Mouse (Mus musculus): ENCODE results near the gene Uqcc1. TPM values are rescaled to one million over a fixed set of nuclear protein-coding genes. Genes with fewer than 3 reads are reported as not detected.
"Not testable (repeated sequence)": the region's sequence is repeated elsewhere in the genome, so short reads cannot be mapped to it uniquely, and the experiment has no call there.

Uqcc1 gene
- polyA plus RNA-seq, 1 experiment from 2014 or later, result 79.0 TPM

DNA sequence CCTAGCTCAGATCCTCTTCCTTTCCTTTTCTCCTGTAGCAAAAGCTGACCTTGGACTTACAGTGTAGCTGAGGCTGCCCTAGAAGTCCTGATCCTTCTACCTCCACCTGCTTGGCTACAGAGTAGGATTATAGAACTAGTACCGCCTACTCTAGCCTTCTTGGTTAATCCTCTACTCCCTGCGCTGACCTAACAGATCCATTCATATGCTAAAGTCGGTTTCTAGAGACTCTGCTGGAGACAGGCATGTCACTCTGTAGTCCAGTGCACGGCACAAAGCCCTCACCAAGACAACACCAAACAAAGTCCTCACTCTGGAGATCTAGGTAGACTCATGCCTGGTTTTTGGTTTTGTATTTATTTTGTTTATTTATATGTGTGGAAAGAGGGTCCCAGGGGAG lies 16.4 kb upstream of the Uqcc1 start:
- Histone ChIP-seq H3K9ac (replicated peaks) (no peak overlapping the region), H3K4me2 (replicated peaks) (no peak overlapping the region), H3K4me1 (peaks cover 21% of the 10 kb centered on the region), H3K4me3 (no peak overlapping the region), H3K9me3 (no peaks in the 10 kb centered on the region), H3K27me3 (no peaks in the 10 kb centered on the region), H3K27ac (replicated peaks) (no peak overlapping the region), H3K36me3 (no peaks in the 10 kb centered on the region)
- no peak for ATAC-seq (replicated peaks)
- WGBS, result 5% methylated on average over 4 of the region's 4 CpGs

DNA sequence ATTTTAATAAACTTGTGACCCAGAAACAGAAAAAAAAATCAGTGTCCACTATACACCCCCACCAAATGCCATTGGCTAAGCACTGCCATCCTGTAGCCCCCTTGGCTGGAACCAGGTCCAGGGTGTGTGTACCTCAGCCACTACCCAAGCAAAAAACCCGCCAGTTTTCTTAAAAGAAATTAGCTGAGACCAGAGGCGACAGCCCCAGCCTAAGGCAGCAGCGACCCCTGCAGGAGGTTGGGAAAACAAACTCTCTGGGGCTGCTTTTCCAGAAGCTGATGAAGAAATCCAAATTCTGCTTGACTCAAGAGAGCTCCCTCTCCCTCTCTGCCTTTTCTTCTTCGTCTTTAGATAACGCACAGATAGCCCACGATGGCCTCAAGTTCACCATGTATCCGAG lies 16.0 kb upstream of the Uqcc1 start:
- no peak overlapping the region for H3K9ac ChIP-seq (replicated peaks)
- H3K27me3 ChIP-seq, result no peaks in the 10 kb centered on the region
- WGBS, result 2% methylated on average over 7 of the region's 7 CpGs
- no peaks in the 10 kb centered on the region for H3K9me3 ChIP-seq
- H3K4me1 ChIP-seq, result peaks cover 21% of the 10 kb centered on the region
- ATAC-seq (replicated peaks), result no peak
- H3K4me3 ChIP-seq, result no peak overlapping the region
- no peak overlapping the region for H3K27ac ChIP-seq (replicated peaks)
- no peaks in the 10 kb centered on the region for H3K36me3 ChIP-seq
- H3K4me2 ChIP-seq (replicated peaks), result no peak overlapping the region

DNA sequence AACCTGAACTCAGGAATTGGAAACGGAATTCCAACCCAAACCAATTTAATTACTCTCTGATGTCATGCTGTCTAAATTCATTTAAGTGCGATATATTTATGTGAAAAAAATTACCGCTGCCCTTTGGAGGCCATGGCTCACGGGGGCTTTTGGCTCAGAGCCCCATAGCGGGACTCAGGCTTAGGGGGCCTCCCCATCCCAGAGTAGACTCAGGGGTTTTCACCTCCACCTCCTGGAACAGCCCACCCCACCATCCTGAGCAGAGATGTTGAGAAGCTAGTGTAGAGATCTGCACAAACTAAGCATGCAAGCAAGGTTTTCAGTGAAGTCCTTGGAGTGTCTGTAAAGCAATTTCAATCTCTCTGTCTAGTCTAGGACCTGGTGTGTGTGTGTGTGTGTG lies 15.5 kb upstream of the Uqcc1 start:
- Histone ChIP-seq H3K36me3 (no peaks in the 10 kb centered on the region), H3K4me1 (peaks cover 21% of the 10 kb centered on the region), H3K9ac (replicated peaks) (no peak overlapping the region), H3K27me3 (no peaks in the 10 kb centered on the region), H3K9me3 (no peaks in the 10 kb centered on the region), H3K4me2 (replicated peaks) (peak overlapping the region; percentile 21; the same call in 1 of the 2 replicates), H3K27ac (replicated peaks) (no peak overlapping the region), H3K4me3 (no peak overlapping the region)
- ATAC-seq (replicated peaks), result no peak
- 38% methylated on average over 5 of the region's 5 CpGs for WGBS

DNA sequence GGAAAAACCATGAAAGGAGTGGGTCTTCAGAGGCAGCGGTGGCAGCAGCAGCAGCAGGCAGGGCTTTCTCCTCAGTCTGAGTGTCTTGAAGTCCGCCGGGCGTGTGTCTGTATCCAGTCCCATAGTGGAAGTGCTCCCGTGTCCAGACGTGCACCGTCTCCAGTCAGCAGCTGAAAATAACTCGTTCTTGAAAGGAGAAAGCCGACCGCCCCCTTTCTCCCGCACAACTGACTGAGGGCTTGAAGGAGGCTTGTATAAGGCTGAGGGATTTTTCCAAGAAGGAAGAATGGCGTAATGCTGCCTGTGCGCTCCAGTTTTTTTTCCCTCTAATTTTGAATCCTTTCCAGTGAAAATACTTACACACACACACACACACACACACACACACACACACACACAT lies 15.0 kb upstream of the Uqcc1 start, which contains the start of gene Gdf5:
TSS of gene Gdf5 (minus strand) at position 244 of the 400 bp plus-strand sequence.
- H3K27me3 ChIP-seq, result no peaks in the 10 kb centered on the region
- H3K27ac ChIP-seq (replicated peaks), result no peak within 1 kb of the TSS; the same call in 1 of the 2 replicates
- no peaks in the 10 kb centered on the region for H3K9me3 ChIP-seq
- no peak within 1 kb of the TSS for H3K9ac ChIP-seq (replicated peaks)
- H3K4me1 ChIP-seq, result peaks cover 21% of the 10 kb centered on the region
- no peaks in the 10 kb centered on the region for H3K36me3 ChIP-seq
- 0 out of 2 replicates have a peak within 1 kb of the TSS, but pooled peaks have one; percentile 4 for H3K4me3 ChIP-seq
- H3K4me2 ChIP-seq (replicated peaks), result peak within 1 kb of the TSS; percentile 21; the same call in 1 of the 2 replicates
- 19% methylated on average over 13 of the region's 13 CpGs for WGBS
- no peak for ATAC-seq (replicated peaks)

DNA sequence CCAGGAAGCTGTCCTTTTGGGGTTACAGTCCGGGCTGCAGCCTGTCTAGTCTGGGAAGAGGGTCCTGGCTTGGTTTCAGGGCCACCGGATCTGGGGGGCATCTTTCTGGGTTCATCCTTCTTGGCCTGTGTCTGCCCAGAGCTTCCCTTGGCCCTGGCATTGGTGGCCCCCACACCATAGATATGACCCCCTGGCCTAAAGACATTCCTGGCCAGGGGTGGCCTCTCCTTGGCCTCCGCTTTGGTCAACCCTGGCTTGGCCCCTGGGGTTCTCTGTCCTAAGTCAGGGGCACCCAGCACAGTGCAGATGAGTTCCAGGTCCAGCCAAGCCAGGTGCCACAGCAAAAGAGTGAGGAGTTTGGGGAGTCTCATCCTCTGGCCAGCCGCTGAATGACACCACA lies 14.6 kb upstream of the Uqcc1 start:
- Histone ChIP-seq H3K4me2 (replicated peaks) (0 out of 2 replicates have a peak overlapping the region, but pooled peaks have one; percentile 21), H3K27me3 (no peaks in the 10 kb centered on the region), H3K9me3 (no peaks in the 10 kb centered on the region), H3K27ac (replicated peaks) (no peak overlapping the region; the same call in 1 of the 2 replicates), H3K4me3 (no peak overlapping the region), H3K9ac (replicated peaks) (no peak overlapping the region), H3K36me3 (no peaks in the 10 kb centered on the region), H3K4me1 (peaks cover 21% of the 10 kb centered on the region)
- 79% methylated on average over 4 of the region's 4 CpGs for WGBS
- ATAC-seq (replicated peaks), result no peak

DNA sequence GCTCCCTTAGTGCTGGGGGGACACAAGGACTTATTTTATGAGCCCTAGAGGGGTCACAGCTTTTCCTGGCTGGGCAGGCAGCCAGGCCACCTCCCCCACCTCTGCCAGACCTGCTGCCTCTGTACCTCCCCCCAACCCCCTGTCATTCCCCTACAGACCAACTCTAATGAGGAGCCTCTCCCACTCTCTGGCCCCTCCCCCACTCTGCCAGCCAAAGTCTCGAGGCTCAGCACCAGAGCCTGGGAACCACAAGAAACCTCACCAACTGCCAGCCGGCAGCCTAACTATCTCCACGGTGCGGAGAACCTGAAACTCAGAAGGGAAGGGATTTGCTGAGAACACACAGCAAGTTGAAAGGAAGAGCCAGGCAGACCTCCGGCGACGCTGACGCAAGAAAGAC lies 13.4 kb upstream of the Uqcc1 start:
- WGBS, result 2% methylated on average over 8 of the region's 8 CpGs
- H3K4me1 ChIP-seq, result peaks cover 21% of the 10 kb centered on the region
- no peak overlapping the region for H3K9ac ChIP-seq (replicated peaks)
- no peak overlapping the region for H3K27ac ChIP-seq (replicated peaks)
- no peak overlapping the region for H3K4me3 ChIP-seq
- ATAC-seq (replicated peaks), result no peak
- H3K36me3 ChIP-seq, result no peaks in the 10 kb centered on the region
- 0 out of 2 replicates have a peak overlapping the region, but pooled peaks have one; percentile 24 for H3K4me2 ChIP-seq (replicated peaks)
- H3K9me3 ChIP-seq, result no peaks in the 10 kb centered on the region
- no peaks in the 10 kb centered on the region for H3K27me3 ChIP-seq

DNA sequence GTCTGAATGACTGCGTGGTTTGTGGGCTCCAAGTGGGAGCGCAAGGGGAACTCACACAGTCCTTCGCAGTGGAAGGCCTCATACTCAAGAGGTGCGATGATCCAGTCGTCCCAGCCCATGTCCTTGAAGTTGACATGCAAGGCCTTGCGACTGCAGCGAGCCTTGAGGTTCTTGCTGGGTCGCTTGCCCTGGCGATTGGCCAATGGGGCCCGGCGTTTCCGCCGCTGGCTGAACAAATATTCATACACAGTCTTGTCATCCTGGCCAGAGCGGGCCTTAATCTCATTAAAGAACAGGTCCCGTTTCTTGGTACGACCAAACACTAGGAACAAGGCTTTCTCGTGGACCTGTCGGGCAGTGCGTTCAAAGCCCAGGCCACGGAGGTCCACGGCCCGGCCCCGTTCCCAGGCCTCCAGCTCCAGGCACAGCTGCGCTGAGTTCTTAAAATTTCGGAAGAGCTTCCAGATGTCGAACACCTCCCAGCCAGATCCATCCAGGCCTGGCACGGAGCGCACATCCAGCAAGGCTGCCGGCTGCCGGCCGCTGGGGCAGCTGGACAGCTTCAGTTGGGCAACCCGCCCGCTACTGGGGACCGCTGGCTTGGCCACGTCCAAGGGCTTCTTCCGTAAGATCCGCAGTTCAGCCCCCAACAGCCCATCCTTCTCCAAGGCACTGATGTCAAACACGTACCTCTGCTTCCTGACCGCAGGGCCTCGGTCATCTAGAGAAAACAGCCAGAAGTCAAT lies 11.8 kb upstream of the Uqcc1 start:
- Histone ChIP-seq H3K9me3 (no peaks in the 10 kb centered on the region), H3K9ac (replicated peaks) (no peak overlapping the region), H3K36me3 (no peaks in the 10 kb centered on the region), H3K4me3 (no peak overlapping the region), H3K4me2 (replicated peaks) (no peak overlapping the region), H3K27me3 (no peaks in the 10 kb centered on the region), H3K4me1 (peaks cover 21% of the 10 kb centered on the region), H3K27ac (replicated peaks) (no peak overlapping the region)
- no peak for ATAC-seq (replicated peaks)
- WGBS, result 93% methylated on average over 40 of the region's 40 CpGs

DNA sequence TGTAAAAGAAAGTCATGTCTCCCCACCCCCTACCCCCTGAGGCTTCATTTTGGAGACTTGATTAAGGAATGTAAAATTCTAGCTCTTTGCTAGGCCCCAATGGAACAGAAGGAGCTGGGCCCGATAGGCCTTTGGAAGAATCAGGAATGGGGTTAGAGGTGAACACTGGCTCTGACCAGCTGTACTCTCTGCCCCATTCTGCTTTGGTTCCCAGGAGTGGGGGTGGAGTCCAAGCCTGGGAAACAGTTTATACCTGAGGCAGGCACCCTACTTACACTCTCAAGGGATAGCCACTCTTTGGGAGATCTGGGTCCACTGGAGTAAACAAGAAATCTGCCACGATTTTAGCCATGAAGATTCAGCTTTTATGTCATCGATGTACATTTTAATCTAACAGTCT lies 10.6 kb upstream of the Uqcc1 start, which contains the start of gene Gm15557:
TSS of gene Gm15557 (plus strand) at position 48 of the 400 bp plus-strand sequence.
- WGBS, result 82% methylated on average over 3 of the region's 3 CpGs
- Histone ChIP-seq H3K27ac (replicated peaks) (no peak within 1 kb of the TSS), H3K4me1 (peaks cover 21% of the 10 kb centered on the region), H3K4me3 (no peak within 1 kb of the TSS), H3K9ac (replicated peaks) (no peak within 1 kb of the TSS), H3K36me3 (no peaks in the 10 kb centered on the region), H3K27me3 (no peaks in the 10 kb centered on the region), H3K4me2 (replicated peaks) (no peak within 1 kb of the TSS), H3K9me3 (no peaks in the 10 kb centered on the region)
- no peak for ATAC-seq (replicated peaks)

DNA sequence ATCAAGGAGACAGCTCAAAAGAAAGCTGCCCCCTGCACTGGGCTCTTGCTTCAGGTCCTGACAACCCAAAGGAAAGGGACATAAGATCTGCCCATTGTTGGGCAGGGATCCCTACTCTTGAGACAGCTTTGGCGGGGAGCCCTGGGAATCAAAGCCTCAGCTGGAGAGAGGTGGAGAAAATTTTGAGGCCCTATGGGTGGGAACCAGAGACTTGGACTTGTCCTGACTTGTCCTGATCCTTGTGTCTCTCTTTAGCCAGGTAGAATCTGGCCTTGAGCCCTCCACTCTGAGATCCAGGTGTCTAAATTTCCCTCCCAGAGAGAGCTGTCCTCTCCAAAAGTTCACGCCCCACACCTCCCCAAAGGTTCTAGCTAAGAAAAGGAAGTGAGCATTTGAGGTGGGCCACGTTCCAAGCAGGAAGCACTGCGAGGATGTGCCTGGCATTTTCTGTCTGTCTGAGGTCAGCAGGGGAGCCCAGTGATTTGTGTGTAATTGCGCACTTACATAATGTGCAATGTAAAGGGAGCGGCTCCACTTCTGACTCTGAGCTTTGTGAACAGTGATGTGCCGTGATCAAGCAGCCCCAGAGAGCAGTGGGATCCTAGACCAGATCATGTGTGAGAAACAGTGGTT lies 9.9 kb upstream of the Uqcc1 start:
- H3K4me3 ChIP-seq, result no peak overlapping the region

DNA sequence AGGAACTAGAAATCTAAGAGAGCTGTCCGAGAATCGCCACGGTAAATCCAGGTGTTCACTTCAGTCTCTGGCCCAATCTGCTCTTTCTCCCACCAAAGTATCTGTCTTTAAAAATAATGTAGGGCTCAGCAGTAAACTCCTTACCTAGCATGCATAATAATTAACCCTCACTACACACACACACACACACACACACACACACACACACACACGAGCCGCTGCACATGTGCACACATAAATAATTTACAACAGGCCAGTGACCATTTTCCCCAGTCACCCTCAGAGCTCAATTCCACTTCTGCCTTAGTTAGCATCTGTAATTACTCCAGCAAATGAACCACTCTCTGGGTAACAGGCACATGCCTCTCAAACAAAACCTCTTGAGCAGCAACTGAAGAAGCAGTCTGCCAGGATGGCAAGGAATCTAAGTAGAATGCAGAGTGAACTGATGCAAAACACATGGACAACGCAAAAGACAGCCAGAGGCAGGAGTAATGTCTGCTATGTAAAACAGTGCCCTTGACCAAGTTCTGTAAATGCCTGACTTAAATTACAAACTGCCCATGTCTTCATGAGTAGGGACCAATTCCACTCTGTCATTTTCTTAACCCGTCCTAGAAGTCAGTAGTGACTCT lies 1.3 kb downstream of the Uqcc1 start:
- H3K9ac ChIP-seq (replicated peaks), result no peak overlapping the region
- no peak for ATAC-seq (replicated peaks)
- peak overlapping the region; percentile 66 for H3K4me3 ChIP-seq
- H3K9me3 ChIP-seq, result no peaks in the 10 kb centered on the region
- H3K27ac ChIP-seq (replicated peaks), result no peak overlapping the region
- H3K4me2 ChIP-seq (replicated peaks), result peak overlapping the region; percentile 76
- 69% methylated on average over 7 of the region's 7 CpGs for WGBS
- H3K36me3 ChIP-seq, result no peaks in the 10 kb centered on the region
- H3K27me3 ChIP-seq, result no peaks in the 10 kb centered on the region
- peaks cover 21% of the 10 kb centered on the region for H3K4me1 ChIP-seq

More for the DNA sequence above, 9.9 kb upstream of the Uqcc1 start:
- Histone ChIP-seq H3K9me3 (no peaks in the 10 kb centered on the region), H3K36me3 (no peaks in the 10 kb centered on the region), H3K27ac (replicated peaks) (no peak overlapping the region), H3K9ac (replicated peaks) (no peak overlapping the region), H3K4me1 (peaks cover 15% of the 10 kb centered on the region), H3K27me3 (no peaks in the 10 kb centered on the region), H3K4me2 (replicated peaks) (no peak overlapping the region)
- no peak for ATAC-seq (replicated peaks)
- 75% methylated on average over 7 of the region's 7 CpGs for WGBS

DNA sequence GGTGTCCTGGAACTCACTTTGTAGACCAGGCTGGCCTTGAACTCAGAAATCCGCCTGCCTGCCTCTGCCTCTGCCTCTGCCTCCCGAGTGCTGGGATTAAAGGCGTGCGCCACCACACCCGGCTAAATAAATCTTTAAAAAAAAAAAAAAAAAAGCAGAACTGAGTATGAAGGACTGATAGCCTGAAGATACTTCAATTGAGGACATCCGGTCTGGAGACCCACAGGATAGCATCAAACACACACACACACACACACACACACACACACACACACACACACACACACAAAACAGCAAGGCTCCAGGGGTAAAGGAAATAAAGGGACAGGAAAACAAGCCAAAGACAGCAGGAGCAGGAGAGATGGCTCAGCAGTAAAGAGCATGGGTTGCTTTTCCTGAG lies 4.9 kb downstream of the Uqcc1 start:
- not testable (repeated sequence) for H3K4me3 ChIP-seq; H3K9me3 ChIP-seq; ATAC-seq (replicated peaks); H3K36me3 ChIP-seq; H3K9ac ChIP-seq (replicated peaks); H3K27ac ChIP-seq (replicated peaks); H3K27me3 ChIP-seq; H3K4me2 ChIP-seq (replicated peaks)
- H3K4me1 ChIP-seq, result peaks cover 15% of the 10 kb centered on the region
- 97% methylated on average over 6 of the region's 6 CpGs for WGBS

DNA sequence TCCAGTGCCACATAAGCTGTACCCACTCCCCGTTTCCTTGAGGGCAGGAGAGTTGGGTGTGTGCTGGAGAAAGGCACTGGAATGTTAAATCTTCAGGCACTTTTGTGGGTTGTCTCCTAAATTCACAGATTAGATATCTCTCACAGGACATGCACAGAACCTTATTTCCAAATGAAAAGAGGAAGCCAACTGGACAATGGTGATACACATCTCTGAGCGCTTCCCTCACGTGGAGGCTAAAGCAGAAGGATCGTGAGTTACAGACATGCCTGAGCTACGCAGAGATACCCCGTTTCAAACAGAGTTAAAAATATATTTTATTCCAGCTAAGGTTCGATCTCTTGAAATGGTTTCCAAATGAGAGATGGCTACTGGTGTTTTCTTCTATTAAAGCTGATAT lies 7.0 kb downstream of the Uqcc1 start:
- Histone ChIP-seq H3K9ac (replicated peaks) (no peak overlapping the region), H3K4me1 (no peaks in the 10 kb centered on the region), H3K27ac (replicated peaks) (no peak overlapping the region), H3K4me2 (replicated peaks) (no peak overlapping the region), H3K36me3 (peaks cover 15% of the 10 kb centered on the region; the same call in 1 of the 2 replicates), H3K27me3 (no peaks in the 10 kb centered on the region), H3K4me3 (no peak overlapping the region), H3K9me3 (no peaks in the 10 kb centered on the region)
- no peak for ATAC-seq (replicated peaks)
- 96% methylated on average over 7 of the region's 7 CpGs for WGBS
